Mouse (Mus musculus): ENCODE data around the gene Zfp784.

Zfp784 gene

GRCm38 (mm10) chr7:5057804-5058203, 19.6 kb upstream of the Zfp784 start:
- DNase-seq (ENCODE audit: low read depth, low spot score), result no peak

GRCm38 (mm10) chr7:5057381-5057780, 19.1 kb upstream of the Zfp784 start:
- no peak for DNase-seq (ENCODE audit: low read depth, low spot score)

- no peak for DNase-seq (ENCODE audit: low read depth, low spot score)
Observed at GRCm38 (mm10) chr7:5056651-5057263, 18.5 kb upstream of the Zfp784 start.

- DNase-seq (ENCODE audit: low read depth, low spot score), result no peak
Observed at GRCm38 (mm10) chr7:5053456-5054179, 15.4 kb upstream of the Zfp784 start.

- DNase-seq (ENCODE audit: low read depth, low spot score), result no peak
Observed at GRCm38 (mm10) chr7:5052931-5053343, 14.7 kb upstream of the Zfp784 start.

GRCm38 (mm10) chr7:5052438-5052837, 14.2 kb upstream of the Zfp784 start:
- no peak for DNase-seq (ENCODE audit: low read depth, low spot score)

- DNase-seq (ENCODE audit: low read depth, low spot score), result peak; percentile 58
Observed at GRCm38 (mm10) chr7:5051193-5052192, 13.2 kb upstream of the Zfp784 start, which contains the start of gene Zfp580. Gene Zfp580 (plus strand): TSS chr7:5051538.

- DNase-seq (ENCODE audit: low read depth, low spot score), result no peak
Observed at GRCm38 (mm10) chr7:5047313-5047712, 9.1 kb upstream of the Zfp784 start.

GRCm38 (mm10) chr7:5046112-5046511, 7.9 kb upstream of the Zfp784 start:
- no peak for DNase-seq (ENCODE audit: low read depth, low spot score)

GRCm38 (mm10) chr7:5044981-5045380, 6.7 kb upstream of the Zfp784 start:
- DNase-seq (ENCODE audit: low read depth, low spot score), result no peak

GRCm38 (mm10) chr7:5038940-5039339, 694 bp upstream of the Zfp784 start:
- no peak for DNase-seq (ENCODE audit: low read depth, low spot score)

- DNase-seq (ENCODE audit: low read depth, low spot score), result no peak
Observed at GRCm38 (mm10) chr7:5037467-5037866, 779 bp downstream of the Zfp784 start.

GRCm38 (mm10) chr7:5037026-5037425, 1.2 kb downstream of the Zfp784 start:
- DNase-seq (ENCODE audit: low read depth, low spot score), result no peak

- DNase-seq (ENCODE audit: low read depth, low spot score), result no peak
Observed at GRCm38 (mm10) chr7:5036136-5036535, 2.1 kb downstream of the Zfp784 start.

GRCm38 (mm10) chr7:5035628-5036027, 2.6 kb downstream of the Zfp784 start:
- DNase-seq (ENCODE audit: low read depth, low spot score), result no peak

- no peak for DNase-seq (ENCODE audit: low read depth, low spot score)
Observed at GRCm38 (mm10) chr7:5033818-5034217, 4.4 kb downstream of the Zfp784 start, which contains the start of gene 4632433K11Rik. Gene 4632433K11Rik (plus strand): TSS chr7:5034118.

- no peak for DNase-seq (ENCODE audit: low read depth, low spot score)
Observed at GRCm38 (mm10) chr7:5031496-5031895, 6.8 kb downstream of the Zfp784 start.

GRCm38 (mm10) chr7:5030554-5031275, 7.5 kb downstream of the Zfp784 start:
- no peak for DNase-seq (ENCODE audit: low read depth, low spot score)

GRCm38 (mm10) chr7:5029946-5030345, 8.3 kb downstream of the Zfp784 start:
- DNase-seq (ENCODE audit: low read depth, low spot score), result no peak

GRCm38 (mm10) chr7:5029543-5029942, 8.7 kb downstream of the Zfp784 start:
- DNase-seq (ENCODE audit: low read depth, low spot score), result no peak

- DNase-seq (ENCODE audit: low read depth, low spot score), result no peak
Observed at GRCm38 (mm10) chr7:5021197-5021596, 17.0 kb downstream of the Zfp784 start.

Data from embryo, embryonic 11.5 days (tissue).